Mouse (Mus musculus): Measurements from ENCODE around the gene Nom1.

Nom1 gene

DNA sequence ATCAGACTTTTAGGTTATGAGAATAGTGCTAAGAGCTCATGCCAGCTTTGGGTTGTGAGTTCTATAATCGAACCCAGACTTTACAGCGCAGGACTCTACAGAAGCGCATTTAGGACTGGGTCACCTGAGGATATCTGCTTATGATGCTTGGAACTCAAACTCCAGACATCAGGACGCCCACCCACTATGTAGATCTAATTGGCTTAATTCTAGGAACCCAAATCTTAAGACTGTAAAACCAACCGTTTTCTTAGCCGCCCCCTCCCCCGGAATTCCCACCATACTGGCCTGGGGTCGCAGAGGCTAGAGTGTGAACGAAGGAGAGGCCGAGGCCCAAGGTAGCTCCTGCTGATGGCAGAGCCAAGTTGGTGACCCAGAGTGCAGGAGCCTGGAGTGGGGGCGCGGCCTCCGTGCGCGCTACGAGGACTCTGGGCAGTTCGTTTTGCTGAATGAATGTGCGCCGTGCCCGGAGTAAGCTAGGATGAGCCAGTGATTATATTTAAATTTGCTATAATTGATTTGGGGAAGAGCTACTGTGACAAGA is 36.5 kb downstream of the Nom1 start:
- DNase-seq (ENCODE audit: low read depth) = no peak

DNA sequence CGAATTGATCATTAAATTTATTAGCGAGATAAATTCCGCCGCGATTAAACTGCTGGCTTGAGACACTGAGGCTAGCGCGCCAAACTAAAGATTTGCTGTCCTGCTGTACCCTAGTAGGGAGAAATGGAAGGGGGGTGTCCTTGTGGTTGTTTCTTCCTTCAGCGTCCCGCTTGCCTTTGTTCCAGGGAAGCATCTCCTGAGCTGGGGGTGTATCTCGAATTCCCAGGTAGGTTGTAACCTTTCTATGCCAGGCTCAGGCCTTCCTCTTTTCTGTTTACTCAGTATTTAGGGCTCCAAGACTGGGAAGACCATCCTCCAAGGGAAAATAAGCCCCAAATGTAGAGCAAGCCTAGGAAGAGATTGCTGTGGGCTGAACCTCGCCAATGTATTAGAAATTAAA is 36.9 kb downstream of the Nom1 start:
- no peak for DNase-seq (ENCODE audit: low read depth)

DNA sequence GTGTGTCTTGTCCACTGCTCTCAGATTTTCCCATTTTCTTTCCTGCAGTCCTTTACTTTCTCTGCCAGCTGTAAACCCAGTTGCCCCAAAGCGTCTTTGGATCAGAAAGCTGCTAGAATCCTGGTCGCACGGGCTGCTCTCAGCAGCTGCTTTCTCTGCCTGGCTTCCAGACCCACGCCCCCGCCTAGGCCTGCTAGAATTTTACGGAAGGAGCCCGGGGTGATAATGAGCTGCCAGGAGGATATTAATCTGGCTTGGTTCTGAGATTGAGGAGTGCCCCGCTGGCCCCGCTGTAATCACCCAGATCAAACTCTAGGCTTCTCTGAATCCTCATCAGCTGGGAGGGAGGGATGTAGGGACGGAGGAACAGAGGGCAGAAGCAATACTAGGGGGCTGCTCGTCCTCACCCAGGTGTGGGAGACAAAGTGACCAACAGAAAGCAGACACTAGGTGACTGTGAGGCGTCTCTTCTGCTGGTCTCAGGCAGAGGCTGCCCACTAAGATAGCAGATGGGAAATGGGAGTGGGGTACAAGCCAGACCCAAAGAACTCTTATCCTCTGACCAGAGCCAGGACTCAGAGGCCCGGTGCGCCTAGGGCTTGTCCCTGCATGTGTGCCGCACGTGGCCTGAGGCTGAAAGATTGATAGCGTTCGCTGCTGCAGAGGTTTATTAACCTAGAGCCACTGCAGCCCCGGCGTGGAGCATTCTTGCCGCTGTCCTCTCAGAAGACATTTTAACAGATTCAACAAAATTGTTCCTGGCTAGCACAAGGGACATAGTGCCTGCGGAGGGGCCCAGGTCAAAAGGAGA is 37.6 kb downstream of the Nom1 start:
- no peak for DNase-seq (ENCODE audit: low read depth)

DNA sequence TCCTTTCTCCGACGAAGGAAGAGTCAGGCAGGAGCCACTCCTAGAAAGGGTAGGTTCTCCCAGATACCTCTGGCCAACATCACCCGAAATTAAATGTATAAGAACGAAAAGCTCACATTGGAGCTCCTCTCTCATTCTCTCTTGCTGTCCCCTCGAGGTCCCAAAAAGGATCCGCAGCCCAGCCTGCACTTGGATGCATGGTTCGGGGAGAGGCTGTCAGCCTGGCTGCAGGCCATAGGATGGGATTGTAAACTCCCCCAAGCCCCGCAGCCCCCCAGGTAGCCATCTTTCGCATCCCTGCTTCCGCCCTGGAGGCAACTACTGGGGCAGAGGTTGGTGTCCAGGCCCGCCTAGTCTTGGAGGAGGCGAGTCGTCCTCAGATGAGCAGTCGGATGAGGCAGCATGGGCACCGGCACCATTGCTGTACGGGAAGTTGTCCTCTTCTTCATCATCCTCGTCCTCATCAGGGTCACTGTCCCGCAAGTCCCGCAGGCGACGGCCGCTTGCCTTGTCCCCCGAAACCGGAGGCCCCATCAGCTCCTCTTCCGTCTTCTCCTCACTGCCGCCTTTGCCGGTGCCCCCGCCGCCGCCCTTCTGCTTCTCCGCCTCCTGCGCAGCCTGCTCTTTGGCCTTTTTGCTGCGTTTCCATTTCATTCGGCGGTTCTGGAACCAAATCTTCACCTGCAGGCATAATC is 39.2 kb downstream of the Nom1 start:
- DNase-seq (ENCODE audit: low read depth) = no peak

DNA sequence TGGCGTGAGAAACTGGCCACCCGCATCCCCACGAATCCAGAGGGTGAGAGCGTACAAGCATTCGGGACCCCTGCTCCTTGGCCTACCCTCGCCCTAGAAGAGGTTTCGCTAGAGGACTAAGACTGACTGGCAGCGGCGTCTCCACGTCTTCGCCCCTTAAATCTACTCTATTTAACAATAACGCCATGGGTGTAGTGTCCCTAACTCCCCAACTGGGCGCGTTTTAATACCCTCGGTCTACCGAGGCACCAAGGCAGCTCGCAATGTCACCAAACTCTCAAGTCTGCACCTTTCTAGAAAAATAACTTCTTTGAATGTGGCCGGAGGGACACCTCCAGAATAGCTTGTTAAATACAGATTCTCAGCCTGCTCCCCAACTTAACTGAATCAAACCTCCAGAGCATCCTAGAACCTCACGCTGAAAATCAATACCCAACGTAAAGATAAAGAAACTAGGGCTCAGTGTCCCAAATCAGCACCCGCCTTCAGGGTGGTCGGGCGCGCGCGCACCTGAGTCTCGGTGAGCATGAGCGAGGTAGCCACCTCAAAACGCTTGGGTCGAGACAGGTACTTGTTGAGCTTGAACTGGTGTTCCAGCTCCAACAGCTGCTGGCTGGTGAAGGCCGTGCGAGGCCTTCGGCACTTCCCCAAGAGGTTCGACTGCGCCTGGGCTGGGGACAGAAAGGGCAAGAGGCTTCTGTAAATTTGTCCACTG is 39.9 kb downstream of the Nom1 start:
- DNase-seq (ENCODE audit: low read depth) = no peak

DNA sequence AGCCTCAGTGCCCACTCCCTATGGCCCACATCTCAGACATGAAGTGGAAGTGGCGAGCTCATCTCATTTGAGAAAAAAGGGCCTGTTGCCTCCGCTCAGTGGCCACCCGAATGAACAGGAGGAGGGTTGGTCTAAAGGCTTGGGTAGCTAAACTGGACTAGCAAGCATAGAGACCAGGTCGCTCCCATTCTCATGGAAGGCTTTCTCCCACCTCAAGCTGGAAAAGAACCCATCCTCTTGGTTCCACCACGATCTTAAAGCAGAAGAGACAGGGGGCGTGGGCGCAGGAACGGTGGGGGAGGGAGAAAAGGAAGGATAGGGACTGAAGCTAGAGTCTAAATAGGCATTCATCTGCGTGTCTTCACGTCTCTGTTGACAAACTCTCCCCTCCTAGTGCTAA is 40.6 kb downstream of the Nom1 start:
- no peak for DNase-seq (ENCODE audit: low read depth)

DNA sequence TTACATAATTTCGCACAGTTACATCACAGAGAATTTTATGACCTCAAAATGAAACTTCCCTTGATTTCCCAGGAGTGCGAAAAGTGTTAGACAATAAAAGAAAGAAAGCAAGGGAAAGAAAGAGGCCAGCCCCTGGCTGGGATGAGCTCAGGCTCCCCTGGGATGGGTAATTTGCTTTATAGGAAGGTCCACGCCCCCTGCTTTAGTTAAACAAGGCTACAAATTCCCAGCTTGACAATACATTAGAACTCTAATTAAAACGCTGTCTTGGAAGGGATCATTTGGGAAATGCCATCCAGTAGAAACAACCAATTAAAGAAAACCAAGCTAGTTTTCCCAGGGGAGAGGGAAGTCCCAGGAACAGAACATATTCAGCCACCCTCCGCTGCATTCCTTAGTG is 41.1 kb downstream of the Nom1 start:
- no peak for DNase-seq (ENCODE audit: low read depth)

DNA sequence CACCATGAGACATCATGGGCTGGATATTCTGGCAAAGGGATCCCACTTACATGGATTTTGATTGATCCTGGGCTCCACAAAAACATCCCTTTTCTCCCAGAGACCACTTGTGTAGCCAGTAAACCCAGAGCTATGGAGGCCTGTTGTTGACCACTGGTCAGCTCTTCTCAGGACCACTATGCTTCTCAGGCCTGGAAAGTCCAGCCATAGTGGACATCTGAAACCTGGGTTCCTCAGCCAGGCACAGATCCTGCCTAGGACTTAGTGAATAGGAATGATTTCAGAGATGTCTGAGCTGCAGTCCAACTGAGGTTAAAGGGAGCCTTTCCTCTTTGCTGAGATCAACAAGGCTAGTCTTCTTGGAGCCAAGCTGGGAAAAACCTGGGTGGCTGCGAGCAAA is 41.6 kb downstream of the Nom1 start:
- no peak for DNase-seq (ENCODE audit: low read depth)

DNA sequence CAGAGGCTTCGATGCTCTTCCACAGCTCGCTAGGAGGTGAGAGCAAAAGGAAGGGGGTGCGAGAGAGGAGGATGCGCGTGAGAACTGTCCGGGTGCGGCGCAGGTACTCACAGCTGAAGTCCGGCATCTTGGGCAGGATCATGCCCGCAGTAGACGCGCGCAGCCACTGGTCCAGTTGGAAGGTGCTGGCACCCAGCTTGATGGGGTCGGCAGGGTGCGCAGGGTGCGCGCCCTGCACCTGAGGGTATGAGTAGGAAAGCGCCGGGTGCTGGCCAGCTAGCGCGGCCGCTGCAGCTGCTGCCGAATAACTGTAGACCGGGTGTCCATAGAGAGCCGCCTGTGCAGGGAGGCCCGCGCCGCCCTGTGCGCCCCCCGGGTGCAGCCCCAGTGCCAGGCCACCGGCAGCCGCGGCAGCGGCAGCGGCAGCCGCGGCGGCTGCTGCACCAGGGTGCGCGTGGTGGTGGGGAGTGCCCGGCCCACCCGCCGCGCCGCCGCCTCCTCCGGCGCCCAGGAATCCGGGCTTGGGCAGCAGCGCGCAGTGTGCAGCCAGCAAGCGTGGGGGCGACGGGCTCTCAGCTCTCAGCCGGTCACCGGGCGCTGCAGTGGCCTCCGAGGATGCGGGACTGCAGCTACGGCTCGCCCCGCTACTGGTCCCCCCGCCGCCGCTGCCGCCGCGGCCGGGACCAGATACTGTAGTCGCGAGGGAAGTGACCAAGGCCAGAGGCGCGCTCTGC is 43.2 kb downstream of the Nom1 start:
- DNase-seq (ENCODE audit: low read depth) = no peak

DNA sequence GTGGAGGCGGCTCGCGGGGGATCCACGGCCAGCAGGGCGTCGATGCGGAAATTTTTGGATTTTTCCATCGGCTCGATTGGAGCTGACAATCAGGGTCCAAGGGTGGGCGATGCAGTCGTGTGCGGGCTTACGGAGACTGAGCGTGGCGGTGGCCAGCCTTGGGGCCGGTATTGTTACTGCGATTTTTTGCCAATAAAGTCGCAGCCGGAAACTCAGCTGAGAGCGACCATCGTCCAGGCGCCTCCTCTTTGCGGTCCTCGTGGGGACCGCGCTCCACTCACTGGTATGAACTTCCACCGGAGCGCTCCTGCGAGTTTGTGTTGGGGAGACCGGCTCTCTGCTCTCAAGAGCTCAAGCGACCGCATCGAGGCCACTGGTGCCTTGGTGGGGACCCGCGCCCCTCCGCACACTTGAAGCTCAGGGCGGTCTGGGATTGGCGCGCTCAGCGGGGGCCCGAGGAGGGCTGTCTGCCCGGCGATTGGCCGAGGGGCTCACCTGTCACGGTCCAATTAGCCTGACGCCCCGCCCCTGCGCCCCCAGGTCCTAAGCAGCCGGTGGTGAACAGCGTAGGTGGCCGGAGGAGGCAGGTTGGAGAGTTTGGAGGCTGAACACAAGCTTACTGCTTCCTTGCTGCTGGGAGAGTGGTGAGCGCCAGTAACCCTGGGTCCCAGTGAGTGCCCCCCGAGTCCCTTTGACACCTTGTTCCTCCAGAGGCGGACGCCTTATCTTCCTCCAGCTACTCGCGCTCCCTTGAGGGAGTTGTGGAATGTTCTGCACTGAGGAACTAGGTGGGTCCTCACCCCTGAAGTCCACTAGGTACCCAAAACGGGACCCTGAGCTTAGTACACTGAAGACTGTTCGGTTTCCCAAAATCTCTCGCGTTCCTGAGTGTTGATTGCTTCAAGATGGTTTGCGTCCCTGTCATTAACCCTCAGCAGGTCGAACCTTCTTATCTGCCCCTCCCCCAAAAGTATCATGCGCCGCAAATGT is 44.0 kb downstream of the Nom1 start, which contains the start of gene Mnx1:
Mnx1 (minus strand) TSS at position 263 of the 990 bp plus-strand sequence.
- no peak for DNase-seq (ENCODE audit: low read depth)

DNA sequence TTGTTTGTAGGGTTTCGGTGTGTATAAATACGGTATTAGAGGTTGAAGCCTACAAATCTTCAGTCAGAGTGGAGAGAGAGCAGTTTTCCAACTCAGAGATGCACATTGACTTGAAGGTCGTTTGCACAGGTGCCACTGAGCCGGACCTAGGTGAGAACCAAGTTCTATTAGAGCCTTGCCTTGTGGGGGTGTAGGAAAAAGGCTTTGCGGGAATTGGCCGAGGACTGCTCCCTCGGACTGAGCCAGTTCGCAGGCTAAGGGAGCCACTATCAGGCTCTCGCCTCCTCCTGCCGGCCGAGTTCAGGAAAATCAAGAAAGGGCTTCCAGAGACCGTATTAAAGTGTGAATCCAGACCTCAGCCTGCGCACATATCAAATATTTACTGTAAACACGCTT is 44.7 kb downstream of the Nom1 start:
- no peak for DNase-seq (ENCODE audit: low read depth)

DNA sequence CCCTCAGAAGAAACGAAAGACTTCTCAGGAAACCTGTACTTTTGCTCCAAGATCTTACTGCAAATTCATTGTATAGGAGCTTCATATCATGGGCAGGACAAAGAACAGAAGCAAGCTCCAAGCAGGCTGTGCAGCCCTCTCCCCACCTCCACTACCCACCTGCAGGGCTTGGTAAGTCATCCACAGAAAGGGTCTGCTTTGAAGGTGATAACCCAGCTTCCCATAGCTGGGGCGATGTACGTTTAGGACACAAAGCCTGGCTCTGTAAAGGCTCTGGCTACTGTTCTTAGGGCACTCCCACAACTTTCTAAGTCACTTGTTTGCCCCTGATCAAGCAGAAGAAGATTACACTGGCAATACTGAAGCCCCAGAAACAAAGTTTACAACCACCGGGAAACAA is 49.3 kb downstream of the Nom1 start:
- no peak for DNase-seq (ENCODE audit: low read depth)

DNA sequence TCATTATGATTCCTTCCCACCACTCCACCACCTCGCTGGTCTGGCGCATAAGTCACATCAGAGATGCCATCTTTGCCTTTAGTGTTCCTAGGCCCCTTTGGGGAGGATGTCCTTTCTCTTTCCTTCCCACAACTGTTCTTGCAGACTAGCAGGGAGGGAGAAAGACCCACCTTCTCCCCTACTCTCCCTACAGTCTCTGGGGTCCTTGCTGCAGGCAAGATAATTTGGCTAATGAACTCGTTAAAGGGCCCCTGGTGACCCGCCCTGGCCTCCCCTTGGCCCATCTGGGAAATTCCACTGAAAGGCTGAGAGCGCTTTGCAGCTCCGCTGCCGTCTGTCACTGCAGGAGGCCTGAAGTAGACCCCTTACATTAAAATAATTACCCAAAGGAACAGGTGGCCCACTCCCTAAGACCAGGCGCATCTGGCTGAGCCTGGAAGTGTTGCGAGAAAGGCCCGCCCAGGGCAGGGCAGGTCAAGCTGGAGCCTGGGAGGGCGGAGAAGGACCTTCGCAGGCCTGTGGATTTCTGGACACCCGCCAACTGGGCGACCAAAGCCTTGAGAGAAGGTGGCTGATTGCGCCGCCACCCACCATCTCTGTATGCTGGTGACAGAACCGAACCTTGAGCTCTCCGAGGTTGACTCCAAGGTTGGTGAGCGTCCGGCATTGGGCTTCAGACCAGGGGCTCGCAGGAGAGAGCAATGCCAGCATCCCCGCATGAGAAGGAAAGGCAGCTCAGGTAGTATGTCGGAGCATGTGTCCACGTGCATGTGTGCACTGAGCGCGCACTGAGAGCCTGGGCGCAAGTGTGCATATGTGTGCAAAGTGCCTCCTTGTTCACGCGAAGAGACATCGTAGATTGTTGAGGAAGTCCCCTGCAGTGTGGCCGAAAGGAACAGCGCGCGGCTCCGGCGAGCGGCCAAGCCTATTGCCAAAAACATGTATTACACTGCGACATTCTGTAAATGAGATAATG is 50.8 kb downstream of the Nom1 start:
- no peak for DNase-seq (ENCODE audit: low read depth)

DNA sequence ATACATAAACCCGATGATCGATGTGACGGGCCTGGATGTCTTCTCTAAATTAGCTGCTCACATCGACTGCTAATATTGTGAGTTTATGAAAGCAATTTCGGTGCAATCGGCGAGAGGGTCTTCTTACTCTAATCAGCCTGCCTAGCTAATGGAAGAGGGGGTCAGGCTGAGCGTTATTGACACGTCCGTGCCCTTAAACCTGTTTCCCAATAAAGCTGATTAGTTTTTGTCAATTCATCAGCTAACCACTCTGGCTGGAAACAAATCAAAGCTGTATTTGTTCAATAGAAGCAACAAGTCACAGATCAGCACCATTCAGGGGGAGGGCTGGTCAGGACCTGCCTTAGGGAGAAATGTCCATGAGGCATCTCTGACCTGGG is 51.5 kb downstream of the Nom1 start:
- DNase-seq (ENCODE audit: low read depth) = no peak

DNA sequence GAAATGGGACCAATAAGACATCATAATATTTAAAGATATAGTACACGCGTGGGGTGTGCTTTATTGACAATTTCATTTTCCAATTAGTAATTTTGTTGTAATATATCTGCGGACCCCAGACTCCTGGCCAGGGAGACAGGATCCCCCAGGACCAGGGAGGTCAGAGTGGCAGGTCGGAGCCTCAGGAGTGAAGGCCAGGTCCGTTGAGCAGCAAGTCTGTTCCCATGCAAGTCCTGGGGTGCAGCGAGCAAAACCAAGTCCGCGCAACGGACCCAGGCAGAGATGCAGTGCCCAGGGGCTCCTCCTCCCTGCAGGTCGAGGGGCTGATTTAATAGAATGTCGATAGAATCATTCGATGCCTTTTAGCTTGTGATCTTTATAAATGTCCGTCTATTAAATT is 52.9 kb downstream of the Nom1 start:
- no peak for DNase-seq (ENCODE audit: low read depth)

DNA sequence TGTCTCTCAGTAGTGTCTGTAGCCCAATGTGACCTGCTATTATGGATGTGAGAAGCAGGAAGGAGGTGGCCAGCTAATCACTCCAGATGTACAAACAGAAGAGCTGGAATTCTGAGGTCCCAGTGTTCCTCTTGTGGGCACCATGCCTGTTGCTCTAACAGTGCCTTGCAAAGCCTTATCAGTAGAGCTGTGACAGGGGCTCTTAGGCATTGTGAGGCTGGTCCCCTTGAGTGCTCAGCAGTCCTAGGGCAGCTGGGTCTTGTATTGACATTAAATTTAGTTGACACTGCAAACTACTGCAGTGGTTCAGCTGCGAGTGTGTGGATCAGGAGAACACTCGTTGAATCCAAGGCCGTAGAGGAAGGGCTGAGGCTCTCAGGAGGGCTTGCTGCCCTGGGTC is 72.5 kb downstream of the Nom1 start:
- DNase-seq (ENCODE audit: low read depth) = no peak
